Mouse (Mus musculus) CD8-positive naive resting alpha-beta T cell, adult 57 days (primary cell): ENCODE data around the gene Nxph3. TPM values are rescaled to one million over a fixed set of nuclear protein-coding genes. Genes with fewer than 3 reads are reported as not detected.

Experiments used
- total RNA-seq: library from RNA; stranded (reverse); gene quantifications from one replicate; pipeline ENCODE4 v1.2.4, GENCODE M21; 2023

Nxph3 gene
- total RNA-seq = not detected

DNA sequence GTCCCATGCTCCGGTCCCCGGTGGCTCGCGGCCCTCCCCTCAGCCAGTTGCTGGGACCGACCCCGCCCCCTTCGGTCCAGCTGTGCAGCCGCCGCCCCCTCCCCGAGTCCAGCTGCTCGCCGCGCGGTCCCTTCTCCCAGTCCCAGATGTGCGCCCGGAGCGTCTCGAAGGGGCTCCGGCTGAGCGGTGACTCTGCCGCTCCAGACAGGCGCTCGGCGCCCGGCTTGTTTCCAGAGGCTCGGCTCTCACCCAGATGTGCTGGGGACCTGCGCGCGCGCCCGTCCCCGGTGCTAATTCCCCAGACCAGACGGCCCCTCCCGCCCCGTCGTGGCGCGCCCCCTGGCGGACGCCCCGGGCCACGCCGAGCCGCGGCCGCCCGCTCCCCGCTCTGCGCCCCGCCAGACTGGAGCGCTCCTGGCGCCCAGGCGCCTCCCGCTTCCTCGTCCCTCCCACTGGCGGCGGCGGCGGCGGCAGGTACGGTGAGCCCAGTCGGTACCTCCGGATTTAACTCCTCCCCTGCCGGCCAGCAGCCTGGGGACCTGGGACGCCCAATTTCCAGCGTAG, at the start of gene Nxph3:
Gene Nxph3 (minus strand): TSS at position 273 of the 564 bp plus-strand sequence.

Other genes starting within 250 kb of the Nxph3 start
- 90.8 TPM for gene Kat7, start 204.3 kb downstream of the Nxph3 start, total RNA-seq
- gene Fam117a, start 177.6 kb downstream of the Nxph3 start, total RNA-seq = 89.7 TPM
- 48.9 TPM for gene Slc35b1, start 129.9 kb downstream of the Nxph3 start, total RNA-seq
- gene Spop, start 100.5 kb downstream of the Nxph3 start, total RNA-seq = 76.1 TPM
- gene Ngfr, start 73.2 kb upstream of the Nxph3 start, total RNA-seq = 0.24 TPM
- 57.4 TPM for gene Phb, start 152.4 kb upstream of the Nxph3 start, total RNA-seq
- 74.0 TPM for gene Zfp652, start 198.1 kb upstream of the Nxph3 start, total RNA-seq
- gene B130006D01Rik, start 209.0 kb upstream of the Nxph3 start, total RNA-seq = 2.8 TPM